Mouse (Mus musculus) midbrain, embryonic 10.5 days (tissue): ENCODE results near the gene Pou1f1. TPM values are rescaled to one million over a fixed set of nuclear protein-coding genes. Genes with fewer than 3 reads are reported as not detected.

Experiments used
- polyA plus RNA-seq: library from polyadenylated mRNA; unstranded; fragments of >200 nt; fragmentation: Nextera tagmentation; extraction: Ambion mirVana; gene quantifications from 2 replicates; pipeline ENCODE4 v1.2.1, GENCODE M21; 2016

Pou1f1 gene
- polyA plus RNA-seq, 1 experiment from 2014 or later, result not detected

Other genes starting within 250 kb of the Pou1f1 start
- 39.7 and 41.7 TPM in 2 replicates for gene Chmp2b, start 42.2 kb downstream of the Pou1f1 start, polyA plus RNA-seq